Mouse (Mus musculus) gastrocnemius, postnatal 36 days (tissue): ENCODE results near the gene Rhof. TPM values are rescaled to one million over a fixed set of nuclear protein-coding genes. Genes with fewer than 3 reads are reported as not detected.

Experiments
- DNase-seq, 2 experiments: peaks; one replicate each; pipeline ENCODE4 v3.0.0; 2022
- intact Hi-C: fragments of 180-260 bp; cut with DNase I; formaldehyde crosslinking; loops from one replicate; pipeline ENCODE4 v1.15.1; 2025
- total RNA-seq, 2 experiments: library from RNA; stranded (reverse); gene quantifications; 2 replicates each; pipeline ENCODE4 v1.2.3; 2021

Rhof gene
- total RNA-seq, 2 experiments from 2014 or later: 0.15 to 0.38 TPM

GRCm38 (mm10) chr5:123137044-123137909, 4.8 kb upstream of the Rhof start:
- DNase-seq: peak; percentile 88 to 89
- intact Hi-C loops: loop anchor here (5.0 kb wide), 1 partner anchor 120 kb away; the partner anchor contains the start of gene Orai1

DNA sequence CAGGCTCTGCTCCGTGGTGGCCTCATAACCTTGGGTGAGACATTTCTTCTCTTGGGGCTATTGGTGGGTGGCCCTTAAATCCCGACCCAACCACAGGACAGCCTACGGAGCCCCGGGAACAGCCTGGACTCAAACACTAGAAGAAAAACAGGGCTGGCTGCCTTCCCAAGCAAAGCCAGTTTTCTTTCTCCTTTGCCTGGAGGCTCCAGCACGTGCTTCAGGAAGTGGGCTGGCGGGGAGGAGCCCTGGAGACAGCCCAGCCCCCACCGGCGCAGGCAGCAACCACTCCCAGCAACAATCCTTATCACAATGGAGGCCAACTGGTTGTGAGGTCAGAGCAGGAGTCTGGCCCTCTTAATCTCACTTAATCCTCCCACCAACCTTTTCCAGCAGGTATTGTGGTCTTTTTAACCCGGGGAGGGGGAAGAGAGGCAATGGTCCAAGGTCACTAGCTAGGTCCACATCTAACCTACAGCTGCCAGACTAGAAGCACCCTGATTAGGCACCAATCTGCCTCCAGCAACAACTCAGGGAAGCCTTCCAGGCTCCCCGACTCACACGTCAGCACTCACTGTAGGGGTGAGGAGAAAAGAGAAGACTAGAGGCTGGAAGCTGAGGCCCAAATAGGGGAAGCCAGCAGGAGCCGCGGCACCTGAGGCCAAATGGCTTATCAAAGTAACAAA, 4.0 kb upstream of the Rhof start:
- peak; percentile 88 to 89 for DNase-seq

DNA sequence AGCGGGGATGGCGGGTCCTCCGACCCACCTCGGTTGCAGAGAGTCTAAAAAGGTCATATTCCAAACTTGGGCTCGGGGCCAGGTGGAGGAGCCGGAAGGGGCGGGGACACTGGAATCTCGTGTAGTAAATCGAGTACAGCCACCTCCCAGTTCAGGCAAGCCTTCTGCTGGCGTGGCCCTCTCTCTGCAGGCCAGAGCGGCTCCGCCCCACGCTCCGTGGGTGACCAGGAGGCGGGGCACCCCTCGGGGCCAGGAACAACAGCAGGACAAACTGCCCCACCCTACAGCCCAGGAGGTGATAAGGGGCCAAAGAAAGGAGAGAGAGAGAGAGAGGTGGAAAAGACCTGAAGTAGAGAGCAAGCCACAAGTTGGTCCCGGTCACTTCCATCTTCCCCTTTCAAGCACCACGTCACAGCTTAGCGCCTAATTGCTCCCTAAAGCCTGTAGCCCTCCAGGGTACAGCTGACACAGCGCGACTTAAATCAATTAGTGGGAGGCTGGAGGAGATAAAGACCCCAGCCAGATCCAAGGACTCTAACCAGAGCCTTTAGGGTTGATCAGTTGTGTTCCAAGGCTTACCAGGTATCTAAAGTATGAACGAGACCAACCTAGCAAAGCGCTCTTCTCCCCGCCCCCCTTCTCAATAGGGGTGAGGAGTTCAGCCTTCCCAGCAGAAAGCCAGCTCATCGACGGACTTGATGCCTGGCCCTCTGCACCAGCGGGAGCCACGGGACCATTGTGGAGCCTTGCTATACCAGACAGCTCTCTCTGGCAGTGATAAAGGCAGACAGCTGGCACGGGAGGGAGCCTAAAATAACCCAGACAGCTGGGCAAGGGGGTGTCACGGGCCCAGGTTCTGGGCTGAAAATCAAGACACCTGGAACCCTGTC, 3.2 kb upstream of the Rhof start:
- DNase-seq: peak; percentile 90 to 92
- intact Hi-C loops: loop anchor here (5.0 kb wide), 1 partner anchor 118 kb away; the partner anchor contains the start of gene Orai1

More for the DNA sequence above, 4.0 kb upstream of the Rhof start:
- intact Hi-C loops: loop anchor here (5.0 kb wide), 1 partner anchor 119 kb away; the partner anchor contains the start of gene Orai1

- DNase-seq: no peak
- intact Hi-C loops: loop anchor here (5.0 kb wide), 3 partner anchors 37 to 118 kb away; partner anchors contain the start of genes Orai1 and Tmem120b
These were observed 2.4 kb upstream of the Rhof start for GRCm38 (mm10) chr5:123134875-123135382.

DNA sequence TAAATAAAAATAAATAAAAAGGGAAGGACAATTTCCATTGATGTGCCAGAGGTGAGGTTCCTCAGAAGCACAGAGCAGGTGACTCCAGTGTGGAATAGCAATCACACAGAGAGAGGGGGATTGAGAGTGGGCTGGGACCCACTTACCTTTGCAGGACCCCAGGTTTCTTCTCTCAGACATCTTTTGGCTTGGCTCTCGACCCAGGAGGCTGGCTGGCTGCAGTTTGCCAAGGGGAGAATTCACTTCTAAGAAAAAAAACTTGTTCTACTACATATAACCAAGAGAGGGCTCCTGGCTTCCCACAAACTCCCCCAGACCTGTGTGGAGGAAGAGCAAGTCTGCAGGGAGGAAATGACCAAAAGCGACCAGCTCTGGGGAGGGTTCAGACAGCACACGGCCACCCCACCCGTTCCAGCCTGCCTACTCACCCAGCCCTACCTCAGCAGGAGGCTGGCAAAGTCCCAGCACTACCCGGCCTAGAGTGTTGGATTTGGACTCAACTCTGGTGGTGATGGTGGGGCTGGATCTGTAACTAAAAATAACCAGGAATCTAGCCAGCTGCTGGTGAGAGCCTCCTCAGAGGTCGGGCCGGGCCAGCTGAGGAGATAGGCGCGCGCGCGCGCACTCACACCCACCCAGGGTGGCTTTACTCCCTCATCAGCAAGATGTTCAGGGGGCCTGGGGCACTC, 1.8 kb upstream of the Rhof start:
- intact Hi-C loops: loop anchor here (5.0 kb wide), 2 partner anchors 38 to 67 kb away; partner anchors contain the start of gene Tmem120b
- DNase-seq: peak; percentile 63 to 75

DNA sequence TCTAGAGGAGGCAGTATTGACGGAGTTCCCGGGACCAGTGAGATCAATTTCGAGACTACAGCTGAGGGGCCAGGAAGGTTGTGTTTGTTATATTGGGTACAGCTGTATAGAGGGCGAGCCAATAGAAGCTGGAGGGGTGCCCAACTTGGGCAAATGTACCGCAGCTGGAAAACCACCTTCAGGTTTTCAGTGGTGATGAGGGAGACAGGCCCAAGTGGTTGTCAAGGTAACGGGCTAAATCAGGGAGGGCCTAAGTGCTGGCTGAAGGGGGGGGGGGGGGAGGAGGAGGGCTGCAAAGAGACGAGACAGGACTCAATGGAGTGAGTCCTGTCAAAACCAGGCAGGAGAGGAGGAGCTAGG, 1.3 kb upstream of the Rhof start:
- intact Hi-C loops: loop anchor here (2.0 to 5.0 kb wide), 4 partner anchors 15 to 66 kb away; partner anchors contain the start of gene Tmem120b
- DNase-seq: no peak

GRCm38 (mm10) chr5:123133083-123133783, 741 bp upstream of the Rhof start:
- DNase-seq: peak; percentile 86 to 90
- intact Hi-C loops: loop anchor here (2.0 to 5.0 kb wide), 4 partner anchors 16 to 66 kb away; partner anchors contain the start of gene Tmem120b

- no peak for DNase-seq
- intact Hi-C loops: loop anchor here (5.0 kb wide), 2 partner anchors 42 to 63 kb away; partner anchors contain the start of gene Tmem120b
These were observed 1.7 kb downstream of the Rhof start for GRCm38 (mm10) chr5:123130814-123131148.

DNA sequence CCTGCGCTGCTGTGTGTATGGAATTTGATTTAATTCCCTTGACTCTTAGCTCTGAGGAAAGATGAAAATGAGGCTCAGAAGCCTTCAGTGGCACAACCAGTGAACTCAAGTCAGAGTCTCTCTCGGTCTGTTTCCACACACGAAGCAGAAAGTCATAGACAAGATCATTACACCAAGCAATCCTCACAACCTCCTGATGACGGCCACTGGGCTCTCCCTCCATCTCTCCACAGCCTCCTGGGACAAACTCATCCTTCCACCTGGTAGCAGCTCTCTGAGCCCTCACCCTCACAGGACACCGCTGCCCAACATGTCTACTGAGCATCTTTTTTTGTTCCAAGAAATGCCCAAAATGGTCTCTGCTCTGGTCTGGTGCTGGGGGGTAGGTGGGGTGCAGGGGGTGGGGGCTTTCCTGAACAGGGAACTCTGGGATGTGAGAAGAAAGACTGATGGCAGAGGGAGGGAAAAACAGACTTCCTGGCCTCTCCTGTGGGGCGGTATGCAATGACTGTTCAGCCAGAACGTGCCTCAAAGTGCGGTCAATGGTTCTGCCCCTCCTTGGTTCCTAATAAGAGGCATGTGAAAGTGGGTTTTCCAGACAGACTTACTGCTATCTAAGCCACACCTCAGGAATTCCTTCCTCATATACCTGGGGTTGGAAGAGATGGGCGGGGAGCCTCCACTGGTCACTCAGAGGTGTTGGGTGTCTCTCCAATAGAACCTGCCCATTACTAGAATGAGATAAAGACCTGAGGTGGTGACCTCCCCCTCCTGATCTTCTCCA, 2.3 kb downstream of the Rhof start:
- no peak for DNase-seq
- intact Hi-C loops: loop anchor here (5.0 kb wide), 2 partner anchors 42 to 63 kb away; partner anchors contain the start of gene Tmem120b

DNA sequence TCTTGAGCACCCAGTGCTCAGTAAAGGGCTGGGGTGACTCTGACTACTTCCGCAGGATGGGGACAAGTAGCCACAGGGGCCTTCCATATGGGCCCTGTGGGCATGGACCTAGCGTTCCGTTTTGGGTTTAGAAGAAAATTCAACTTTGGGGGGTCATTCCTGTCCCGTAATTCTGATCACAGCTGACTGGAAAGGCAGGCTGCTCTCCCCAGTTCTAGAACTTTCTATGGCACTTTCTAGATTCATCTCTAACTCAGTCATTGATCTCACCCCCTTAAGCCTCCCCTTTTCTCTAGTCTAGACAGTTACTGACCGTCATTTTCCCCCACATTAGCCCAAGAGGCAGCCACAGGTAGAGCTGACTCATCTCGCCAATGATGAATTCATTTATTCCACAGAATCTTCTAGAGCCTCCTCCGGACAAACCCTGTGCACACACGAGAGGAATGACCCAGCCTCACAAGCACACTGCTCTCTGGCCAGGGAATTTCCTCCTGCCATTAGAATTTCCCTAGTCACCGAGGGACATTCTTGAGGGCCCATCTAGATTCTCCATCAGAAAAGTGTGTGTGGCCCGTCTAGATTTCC, 3.2 kb downstream of the Rhof start:
- intact Hi-C loops: no loop called here
- no peak for DNase-seq

- no peak for DNase-seq
These were observed 3.9 kb downstream of the Rhof start for GRCm38 (mm10) chr5:123128426-123129169.

DNA sequence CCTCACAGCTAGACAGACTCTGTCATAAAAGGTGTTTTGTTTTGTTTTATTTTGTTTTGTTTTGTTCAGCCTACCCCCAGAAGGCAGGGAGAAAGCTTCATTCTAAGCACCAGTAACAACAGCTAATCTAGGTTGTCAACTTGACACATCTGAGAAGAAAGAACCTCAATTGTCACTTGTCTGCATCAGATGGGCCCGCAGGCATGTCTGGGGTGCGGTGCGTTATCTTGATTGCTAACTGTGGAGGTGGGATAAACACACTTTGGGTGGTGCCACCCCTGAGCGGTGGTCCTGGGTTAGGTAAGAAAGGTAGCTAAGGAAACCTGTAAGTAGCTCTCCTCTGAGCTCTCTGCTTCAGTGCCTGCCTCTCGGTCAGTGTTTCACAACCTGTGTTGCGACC, 5.5 kb downstream of the Rhof start:
- intact Hi-C loops: no loop called here
- DNase-seq: no peak

More at GRCm38 (mm10) chr5:123128426-123129169, 3.9 kb downstream of the Rhof start:
- intact Hi-C loops: no loop called here

GRCm38 (mm10) chr5:123125638-123126406, 6.7 kb downstream of the Rhof start:
- DNase-seq: no peak
- intact Hi-C loops: no loop called here

- DNase-seq: no peak
- intact Hi-C loops: no loop called here
These were observed 7.4 kb downstream of the Rhof start for GRCm38 (mm10) chr5:123125105-123125504.

DNA sequence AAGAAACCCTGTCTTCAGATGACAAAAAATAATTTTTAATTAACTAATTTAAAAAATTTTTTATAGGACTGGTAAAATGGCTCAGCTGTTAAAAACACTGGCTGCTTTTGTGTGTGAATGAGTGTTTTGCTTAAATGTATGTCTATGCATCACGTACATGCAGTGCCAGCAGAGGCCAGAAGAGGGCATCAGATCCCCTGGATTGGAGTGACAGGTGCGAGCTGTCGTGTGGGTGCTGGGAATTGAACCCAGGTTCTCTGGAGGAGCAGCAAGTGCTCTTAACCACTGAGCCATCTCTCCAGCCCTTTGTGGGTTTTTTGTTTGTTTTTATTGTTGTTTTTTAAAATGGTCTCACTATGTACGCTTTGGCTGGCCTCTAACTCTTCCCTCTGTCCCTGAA, 10.3 kb downstream of the Rhof start:
- intact Hi-C loops: no loop called here
- no peak for DNase-seq

DNA sequence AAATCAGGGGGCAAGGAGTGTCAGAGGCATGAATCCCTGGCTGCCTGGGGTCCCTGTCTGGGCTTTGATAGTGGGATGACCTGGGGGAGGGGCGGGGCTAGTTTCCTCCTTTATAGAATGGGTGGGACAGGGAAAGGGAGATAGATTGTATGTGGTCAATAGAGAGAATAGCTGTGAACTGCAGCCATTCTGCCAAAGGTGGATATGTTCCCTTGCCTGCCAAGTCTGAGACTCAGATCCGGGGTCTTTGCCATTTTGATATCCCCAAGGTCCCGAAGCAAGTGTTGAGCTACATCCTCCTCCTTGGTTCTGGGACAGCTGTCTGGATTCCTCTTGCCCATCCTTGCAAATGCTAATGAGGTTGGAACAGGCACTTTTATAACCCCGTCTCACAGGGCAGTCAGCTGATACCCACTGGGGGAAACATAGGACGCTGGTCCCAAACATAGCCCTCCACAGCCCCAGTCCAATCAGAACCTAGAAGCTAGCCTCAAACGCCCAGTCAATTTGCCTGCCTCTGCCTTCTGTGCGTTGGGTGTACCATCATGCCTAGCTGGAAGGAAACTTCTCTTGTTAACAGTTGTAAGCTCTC, 11.8 kb downstream of the Rhof start:
- DNase-seq: no peak
- intact Hi-C loops: no loop called here
